Mouse (Mus musculus): Measurements from ENCODE around the gene Galc.
"Not testable (repeated sequence)": the region's sequence is repeated elsewhere in the genome, so short reads cannot be mapped to it uniquely, and the experiment has no call there.

Gene Galc

DNA sequence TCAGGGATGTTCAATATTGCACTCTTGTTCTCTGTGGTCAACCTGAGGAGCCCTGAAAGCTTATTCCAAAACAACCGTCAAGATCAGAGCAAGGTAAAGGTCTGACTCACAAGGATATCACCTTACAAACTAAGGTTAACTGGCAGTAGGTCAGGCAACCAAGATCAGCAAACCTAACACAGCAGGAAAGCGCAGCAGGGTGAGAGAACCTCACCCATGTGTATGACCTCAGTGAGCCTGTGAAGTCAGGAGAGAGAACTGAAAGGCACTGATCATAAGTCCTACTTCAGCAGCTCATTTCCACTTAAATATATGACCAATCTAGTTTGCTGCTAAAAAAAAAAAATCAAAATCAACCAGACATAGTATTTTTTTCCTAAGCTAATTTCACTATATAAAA lies 6.8 kb downstream of the Galc start:
- no peak for DNase-seq (ENCODE audit: low spot score)

DNA sequence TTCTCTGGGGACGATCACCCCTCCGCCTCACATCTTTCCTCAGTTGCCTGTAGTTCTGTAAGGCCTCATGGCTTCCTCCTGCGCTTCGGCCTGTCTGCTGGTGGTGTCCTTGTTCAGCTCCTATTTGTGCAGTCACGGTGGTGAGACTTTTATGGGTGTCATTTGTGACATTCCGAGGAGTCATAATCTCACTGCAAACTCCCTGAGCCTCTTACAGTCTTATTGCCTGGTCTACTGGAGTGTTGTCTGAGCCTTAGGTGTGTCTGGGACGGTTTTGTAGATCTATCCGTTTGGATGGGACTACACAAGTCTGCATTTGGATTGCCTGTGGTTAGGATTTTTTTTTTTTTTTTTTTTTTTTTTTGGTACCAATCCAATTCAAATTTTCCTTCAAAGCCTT lies 8.9 kb downstream of the Galc start:
- no peak for DNase-seq (ENCODE audit: low spot score)

DNA sequence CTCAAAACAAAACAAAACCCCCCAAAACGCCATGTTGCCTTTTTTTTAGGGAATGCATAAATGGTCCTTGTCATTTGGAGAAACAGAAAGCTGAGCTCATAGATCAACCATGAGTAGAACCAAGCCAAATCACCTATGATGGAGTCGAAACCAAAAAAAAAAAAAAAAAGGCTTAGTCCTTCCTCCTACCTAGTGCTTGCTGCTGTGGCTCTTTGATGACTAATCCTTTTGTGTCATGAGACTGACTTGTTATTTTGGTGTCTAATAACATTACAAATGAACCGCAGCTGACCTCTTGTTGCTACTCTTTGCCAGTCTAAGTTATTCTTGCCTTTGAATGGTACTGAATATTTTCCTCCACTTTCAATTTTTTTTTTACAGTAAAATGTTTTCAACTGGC lies 9.6 kb downstream of the Galc start:
- no peak for DNase-seq (ENCODE audit: low spot score)

DNA sequence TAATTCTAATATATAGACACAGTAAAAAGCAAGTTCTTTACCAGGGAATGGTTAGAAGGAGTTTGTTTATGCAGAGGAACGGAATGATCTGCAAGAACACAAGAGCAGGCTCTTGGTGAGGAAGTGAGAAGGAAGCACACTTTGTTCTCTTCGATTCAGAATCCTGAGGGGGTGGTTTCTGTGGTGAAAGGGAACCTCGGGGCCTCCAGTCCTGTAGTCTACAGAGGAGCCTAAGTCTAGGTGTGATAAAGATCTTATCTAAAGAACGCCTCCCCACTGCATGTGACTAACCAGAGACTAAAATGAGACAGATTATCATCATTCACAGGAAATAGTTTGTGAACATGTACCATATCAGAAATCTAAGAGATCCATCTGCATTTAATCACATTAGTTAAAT lies 12.4 kb downstream of the Galc start:
- no peak for DNase-seq (ENCODE audit: low spot score)

DNA sequence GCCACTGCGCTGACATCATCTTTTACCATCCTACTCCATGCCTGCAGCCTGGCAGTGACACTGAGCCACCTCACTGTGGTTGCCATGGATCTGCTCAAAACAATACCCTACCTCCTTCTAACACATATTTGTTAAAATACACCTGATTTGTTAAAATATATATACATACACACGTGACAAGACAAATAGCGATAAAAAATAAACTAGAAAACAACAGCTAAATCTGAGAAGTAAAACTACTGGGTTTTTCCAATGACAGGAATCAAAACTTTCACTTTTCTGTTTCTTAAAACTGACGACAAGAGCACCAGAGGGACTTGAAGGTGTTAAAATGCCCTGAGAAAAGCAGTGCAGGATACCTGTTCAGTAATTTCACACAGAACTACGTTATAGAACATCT lies 14.4 kb downstream of the Galc start:
- DNase-seq (ENCODE audit: low spot score): no peak

DNA sequence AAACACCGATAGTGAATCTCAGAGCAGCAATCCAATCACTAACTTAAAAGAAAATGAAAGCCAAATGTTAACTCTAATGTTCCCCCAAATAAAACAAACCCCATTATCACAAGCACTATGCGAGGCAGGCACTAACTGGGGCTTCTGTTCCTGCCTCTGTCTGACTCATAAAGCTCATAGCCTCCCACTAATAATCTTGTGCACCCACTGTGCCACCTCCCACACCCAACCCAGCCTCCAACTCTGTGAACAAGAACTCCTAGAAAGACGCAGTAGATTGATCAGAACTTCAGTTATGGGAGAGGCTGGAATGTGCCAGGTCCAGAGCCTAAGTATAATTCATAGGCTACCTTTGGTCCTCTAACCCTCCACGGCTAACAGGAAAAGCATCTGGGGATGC lies 15.1 kb downstream of the Galc start:
- DNase-seq (ENCODE audit: low spot score): no peak

DNA sequence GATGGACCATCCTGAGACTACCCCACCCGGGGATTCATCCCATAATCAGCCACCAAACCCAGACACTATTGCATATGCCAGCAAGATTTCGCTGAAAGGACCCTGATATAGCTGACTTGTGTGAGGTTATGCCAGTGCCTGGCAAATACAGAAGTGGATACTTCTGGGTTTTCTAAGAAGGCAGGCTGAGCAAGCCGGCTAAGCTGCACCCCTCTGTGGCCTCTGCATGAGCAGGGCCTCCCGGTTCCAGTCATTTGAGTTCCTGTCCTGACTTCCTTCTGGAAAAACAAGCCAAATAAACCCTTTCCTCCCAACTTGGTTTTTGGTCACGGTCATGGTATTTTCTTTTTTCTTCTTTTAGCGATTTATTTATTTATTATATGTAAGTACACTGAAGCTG lies 20.8 kb downstream of the Galc start:
- not testable (repeated sequence) for DNase-seq (ENCODE audit: low spot score)

DNA sequence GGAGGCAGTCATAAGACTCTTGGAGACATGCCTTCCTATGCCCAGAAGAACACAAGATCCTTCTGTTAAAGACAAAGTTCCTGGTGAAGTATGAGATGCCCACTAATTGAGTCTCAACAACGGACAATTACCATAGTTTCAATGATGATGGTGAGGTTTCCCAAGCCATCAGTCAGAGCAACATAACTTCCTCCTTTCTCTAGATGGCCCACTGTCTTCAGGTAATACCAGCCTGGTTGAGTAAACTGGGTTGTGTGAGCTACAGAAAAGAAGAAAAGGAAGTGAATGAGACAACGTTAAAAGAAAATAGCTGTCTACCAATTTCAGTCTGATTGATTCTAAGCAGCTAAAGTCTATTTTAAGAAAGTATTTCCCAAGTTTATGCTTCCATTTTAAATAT lies 32.2 kb downstream of the Galc start:
- DNase-seq (ENCODE audit: low spot score): no peak

DNA sequence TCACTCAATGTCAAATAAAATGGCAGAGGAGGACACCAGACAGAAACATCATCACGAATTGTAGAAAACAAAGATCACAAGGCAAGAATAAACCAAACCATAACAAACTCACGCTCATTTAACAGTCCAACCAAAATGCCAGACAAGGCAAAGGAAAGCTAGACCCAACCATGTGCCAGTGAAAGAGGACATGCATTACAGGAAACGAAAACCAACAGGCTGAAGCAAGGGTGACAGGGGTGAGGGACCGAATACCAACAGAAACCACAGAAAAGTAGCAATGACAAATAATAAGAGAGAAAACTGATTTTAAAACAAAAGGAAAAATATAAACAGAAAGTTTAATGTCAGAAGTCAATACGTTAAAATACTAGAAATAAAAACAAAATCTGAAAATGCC lies 36.0 kb downstream of the Galc start:
- no peak for DNase-seq (ENCODE audit: low spot score)

DNA sequence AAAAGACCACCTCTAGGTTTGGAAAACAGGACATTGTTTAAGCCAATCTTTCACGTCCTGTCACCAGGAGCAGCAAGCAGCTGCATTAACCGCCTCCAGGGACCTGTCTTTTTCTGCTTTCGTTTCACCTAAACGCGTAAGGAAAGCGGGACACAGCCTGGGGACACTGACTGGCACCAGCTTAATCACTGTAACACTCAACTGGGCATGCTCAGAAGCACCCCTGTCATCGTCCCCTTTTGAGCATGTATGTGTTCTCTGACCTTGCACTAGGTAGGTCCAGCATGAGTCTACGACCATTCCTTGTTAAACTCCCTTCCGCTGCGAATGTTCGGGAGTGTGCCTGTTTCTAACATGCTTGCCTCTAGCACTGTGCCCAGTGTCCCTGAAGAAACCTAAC lies 42.8 kb downstream of the Galc start:
- DNase-seq (ENCODE audit: low spot score): no peak

DNA sequence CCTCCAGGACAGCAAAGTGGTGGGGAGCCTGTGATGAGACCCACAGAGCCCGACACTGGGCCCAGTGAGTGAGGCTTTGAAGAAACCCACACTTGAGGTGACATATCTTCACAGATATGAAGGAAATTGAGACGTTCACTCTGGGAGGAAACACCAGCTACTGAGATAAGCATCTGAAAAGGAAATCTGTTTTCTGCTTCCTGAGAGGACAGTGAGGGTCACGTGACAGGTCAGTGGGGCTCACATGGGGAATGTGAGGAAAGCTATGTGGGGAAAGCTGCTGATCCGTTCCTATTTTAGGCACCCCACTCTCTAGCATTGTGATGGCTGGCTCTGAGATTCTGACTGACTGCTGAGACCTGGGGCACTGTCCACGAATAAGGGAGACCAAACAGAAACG lies 43.7 kb downstream of the Galc start:
- DNase-seq (ENCODE audit: low spot score): no peak

DNA sequence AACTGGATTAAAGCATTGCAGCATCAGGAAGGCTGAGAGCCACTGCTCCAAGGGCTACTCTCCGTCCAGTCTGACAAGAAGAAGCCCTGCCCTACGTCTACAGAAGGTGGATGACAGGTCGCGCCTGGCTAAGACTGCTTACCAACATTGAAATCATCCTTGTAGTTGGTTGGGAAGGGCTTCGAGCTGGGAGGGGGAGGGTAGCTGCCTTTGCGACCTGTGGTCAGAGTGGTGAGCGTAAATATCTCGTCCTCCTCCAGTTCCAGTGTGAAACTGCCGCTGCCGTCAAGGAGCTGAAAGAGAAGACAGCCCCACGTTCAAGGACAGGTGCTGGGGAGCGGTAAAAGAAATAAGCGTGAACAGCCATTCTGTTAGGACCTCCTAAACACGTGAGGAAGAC lies 45.1 kb downstream of the Galc start:
- no peak for DNase-seq (ENCODE audit: low spot score)

DNA sequence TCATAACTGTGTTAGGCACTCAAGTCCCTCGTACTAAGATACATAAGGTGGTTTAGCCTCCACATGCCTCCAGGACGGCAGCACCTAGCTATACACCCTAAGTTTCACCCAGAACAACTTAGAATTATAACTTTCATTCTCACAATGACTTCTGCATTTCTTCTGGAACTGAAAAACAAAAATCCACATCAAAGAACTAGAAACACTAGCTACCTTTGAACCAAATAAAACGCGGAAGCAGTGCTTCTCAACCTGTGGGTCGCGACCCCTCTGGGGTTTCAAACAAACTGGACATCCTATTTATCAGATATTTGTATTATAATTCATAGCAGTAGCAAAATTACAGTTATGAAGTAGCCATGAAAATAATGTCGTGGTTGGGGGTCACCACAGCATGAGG lies 45.5 kb downstream of the Galc start:
- no peak for DNase-seq (ENCODE audit: low spot score)

DNA sequence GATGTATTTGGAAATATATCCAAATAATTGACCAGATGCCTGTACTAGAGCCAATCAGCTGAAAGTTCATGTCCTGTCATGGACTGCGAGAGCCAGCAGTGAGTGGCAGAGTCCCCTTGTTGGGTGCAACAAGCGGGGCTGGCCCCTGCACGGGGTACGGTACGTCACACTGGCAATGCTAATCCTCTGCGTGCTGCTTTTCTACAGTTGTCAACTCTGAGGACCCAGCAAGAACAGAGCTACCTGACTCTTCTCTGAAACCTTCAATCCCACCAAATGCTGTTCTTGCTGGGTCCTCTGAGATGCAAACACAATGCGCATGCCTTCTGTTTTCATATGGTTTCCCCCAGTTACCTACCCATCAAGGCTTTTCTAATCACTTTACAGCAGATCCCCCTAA lies 45.9 kb downstream of the Galc start:
- no peak for DNase-seq (ENCODE audit: low spot score)

DNA sequence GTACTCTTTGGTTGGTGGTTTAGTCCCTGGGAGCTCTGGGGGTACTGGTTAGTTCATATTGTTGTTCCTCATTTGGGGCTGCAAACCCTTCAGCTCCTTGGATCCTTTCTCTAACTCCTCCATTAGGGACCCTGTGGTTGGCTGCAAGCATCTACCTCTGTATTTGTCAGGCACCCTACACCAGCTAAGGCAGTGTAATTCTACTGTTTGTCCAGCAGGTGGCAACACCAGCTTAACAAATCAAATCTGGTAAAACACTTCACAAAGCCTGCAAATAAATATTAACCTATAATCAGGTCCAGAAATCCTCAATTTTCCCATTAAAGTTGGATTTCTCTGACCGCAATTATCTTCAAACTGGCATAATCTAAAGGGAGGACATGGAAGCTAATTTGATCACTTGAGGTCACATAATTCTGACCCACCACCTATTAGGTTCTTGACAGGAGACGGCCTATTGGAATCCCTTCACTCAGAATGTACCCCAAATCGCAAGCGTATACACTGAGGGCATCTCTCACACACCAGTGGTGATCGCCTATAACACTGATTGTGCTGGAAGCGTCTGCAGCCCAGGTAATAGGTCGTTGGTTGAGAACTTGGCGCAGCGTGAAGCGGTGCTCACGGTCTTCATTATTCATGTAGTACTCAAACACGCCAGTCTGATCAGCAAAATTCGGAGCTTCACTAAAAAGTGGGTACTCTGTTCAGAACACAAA lies 46.6 kb downstream of the Galc start:
- no peak for DNase-seq (ENCODE audit: low spot score)

DNA sequence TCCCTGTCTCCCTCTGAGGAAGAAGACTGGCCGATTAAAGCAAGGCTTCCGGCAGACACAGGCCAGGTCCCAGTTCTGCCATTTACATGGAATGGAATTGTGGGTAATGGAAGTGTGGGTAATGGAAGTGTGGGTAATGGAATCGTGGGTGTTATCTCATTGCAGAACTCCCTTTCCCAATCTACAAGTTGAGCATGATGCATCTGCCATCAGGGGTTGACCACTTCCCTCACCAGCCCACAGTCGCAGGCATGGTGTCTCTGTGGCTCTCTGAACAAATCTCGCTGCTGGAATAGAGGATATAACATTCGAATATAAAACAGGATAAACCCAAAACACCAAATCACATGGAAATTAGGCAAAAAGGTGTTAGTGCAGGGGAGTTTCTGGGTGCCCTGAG lies 48.8 kb downstream of the Galc start:
- no peak for DNase-seq (ENCODE audit: low spot score)

DNA sequence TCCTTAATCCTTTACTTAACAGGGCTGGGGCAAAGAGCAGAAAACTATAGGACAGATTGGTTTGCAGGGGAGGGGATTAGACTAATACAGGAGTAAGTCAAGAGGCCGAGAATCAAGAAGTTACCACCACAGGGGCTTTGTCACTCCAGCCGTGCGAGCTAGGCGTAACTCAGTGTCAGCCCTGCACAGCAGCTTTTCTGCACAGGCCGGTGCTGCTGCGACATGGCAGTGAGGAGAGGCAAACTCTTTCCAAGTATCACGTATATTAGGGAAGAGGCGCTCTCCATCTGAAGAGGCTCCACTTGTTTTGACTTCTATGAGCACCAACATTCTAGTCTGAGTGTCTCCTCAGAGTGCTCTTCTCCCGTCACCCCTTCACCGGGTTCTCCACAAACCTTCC lies 51.2 kb downstream of the Galc start:
- no peak for DNase-seq (ENCODE audit: low spot score)

DNA sequence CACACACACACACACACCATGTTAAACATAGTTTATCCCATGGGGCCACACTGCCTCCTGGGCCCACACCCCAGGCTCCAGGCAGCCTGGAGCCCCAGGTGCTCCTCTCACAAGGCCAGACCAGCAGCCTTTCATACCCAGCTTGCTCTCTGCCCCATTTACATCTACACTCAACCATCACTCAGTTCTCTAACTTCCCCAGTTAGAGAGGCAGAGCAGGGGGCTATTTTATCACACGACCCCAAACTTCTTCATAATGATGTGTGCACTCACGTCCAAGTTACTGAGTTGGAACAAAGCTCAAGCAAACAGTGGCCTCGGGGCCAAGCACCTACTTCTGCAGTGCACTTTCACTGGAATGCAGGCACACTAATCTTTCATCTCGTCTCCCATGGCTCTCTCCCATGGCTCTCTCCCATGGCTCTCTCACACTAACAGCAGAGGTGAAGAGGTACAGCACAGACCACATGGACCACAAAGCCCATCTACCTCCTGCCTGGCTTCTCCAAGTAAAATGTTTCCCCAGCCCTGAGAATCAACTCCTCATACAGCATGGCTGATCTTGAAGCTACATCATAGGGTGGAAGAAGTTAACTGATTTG lies 53.7 kb downstream of the Galc start:
- DNase-seq (ENCODE audit: low spot score): no peak

DNA sequence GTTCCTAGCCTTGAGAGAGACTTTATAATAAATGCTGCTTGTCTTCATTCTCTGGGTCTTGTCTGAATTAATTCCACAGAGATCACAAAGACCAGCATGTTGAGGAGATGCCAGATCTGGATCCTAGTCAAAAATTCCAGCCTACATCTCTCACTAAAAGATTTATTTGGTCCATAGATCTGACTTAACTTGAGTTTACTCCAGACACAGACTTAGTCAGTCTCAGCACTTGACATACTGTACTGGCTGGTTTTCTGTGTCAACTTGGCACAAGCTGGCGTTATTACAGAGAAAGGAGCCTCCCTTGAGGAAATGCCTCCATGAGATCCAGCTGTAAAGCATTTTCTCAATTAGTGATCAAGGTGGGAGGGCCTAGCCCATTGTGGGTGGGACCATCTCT lies 61.9 kb downstream of the Galc start:
- no peak for DNase-seq (ENCODE audit: low spot score)

DNA sequence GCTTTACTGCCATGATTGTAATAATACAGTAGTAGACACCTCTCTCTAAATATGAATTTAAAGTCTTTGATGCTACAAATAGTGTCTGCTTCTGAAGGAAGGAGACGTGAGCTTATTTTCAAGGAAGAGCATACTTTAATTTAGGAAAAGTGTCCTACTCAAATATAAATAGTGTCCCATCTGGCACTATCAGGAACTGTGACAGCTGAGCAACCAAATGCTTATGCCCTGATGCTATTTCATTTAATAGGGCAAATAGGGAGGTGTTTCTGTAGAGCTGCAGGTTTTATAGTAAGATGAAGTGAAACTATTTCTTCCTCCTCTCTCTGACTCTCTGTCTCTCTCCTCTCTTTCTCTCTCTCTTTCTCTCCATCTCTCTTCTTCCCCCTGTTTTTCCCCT lies 69.1 kb downstream of the Galc start:
- DNase-seq (ENCODE audit: low spot score): no peak

DNA sequence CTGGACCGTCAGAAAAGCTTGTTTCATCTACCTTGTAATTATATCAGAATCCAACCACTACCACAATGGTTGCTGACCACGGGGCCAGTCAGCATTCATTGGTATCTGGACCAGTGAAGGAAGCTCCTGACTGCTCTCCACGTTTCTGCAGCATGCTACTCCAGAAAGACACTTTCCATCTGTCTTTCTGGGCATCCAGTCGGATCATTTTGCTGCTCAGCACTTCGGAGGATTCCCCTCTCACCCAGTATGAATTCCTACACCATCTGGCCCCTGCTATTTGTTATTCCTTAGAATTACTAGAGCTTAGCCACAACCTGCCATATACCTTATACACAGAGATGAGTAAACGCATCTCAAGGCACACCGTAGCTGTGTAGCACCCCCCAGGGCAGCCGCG lies 70.2 kb downstream of the Galc start:
- no peak for DNase-seq (ENCODE audit: low spot score)

DNA sequence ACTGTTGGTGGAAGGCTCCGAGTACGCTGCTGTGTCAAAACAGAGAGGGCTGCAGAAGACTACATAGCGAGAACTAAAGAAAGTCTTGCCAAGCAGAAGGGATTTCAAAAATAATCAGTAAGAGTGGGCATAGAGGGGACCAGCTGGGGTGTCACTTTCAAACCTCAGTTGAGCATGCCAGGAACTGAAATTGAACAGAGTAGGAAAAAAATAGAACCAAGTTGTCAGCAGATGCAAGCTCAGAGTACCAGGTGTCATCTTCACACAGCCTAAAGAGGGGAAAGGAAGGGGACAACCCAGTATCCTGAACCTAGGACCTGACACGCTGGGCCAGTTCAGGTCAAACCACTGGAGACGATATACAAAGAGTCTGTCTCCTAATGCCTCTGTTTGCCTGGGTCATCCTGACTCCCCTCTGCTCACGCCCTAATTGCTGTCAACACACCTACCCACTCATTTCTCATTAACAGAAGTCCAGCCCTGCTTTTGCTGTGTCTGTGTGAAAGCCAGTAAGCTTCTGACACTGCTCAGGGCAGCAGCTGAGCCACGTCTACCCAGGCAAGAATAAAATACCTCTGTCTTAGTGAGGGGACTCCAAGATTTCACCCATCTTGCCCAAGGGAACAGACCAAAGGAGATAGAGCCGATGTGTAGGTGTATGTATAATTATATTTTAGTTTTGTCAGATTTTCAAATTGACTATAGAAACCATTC lies 71.9 kb downstream of the Galc start:
- DNase-seq (ENCODE audit: low spot score): no peak

DNA sequence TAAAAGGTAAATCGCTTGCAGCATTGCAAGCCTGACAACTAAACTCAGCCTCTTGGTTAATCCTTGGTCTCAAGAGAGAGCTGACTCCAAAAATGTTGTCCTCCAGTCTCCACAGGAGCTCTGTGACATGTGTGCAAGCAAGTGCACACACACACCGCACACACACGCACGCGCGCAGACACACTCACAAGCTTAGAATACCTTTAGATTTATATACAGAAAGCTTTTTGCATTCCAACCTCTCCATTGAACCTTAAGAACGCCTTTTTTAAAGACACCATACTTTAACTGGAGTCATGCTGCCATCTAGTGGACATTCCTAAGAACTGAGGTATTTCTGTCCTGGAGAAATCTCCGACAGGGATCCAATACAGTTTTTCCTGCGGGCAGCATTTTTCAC lies 77.5 kb downstream of the Galc start:
- DNase-seq (ENCODE audit: low spot score): no peak

DNA sequence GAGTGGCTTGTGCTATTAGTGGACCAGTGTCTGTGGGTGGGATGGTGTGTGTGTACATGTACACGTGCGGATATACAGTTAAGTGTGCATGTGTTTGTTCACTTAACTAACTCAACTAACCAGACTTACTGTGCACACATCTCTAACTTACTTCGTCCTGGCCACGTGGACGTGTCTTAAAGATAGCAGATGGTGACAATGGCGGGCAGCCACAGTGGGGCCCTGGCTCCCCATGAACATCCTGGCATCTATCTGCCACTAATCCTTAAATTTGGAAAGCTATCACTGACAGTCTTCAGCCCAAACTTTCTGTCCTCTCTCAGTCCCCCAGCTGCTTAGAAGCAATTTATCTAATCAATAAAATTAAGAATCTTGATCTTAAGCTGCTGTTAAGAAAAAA lies 78.5 kb downstream of the Galc start:
- DNase-seq (ENCODE audit: low spot score): no peak
